Mouse (Mus musculus): ENCODE results near the gene Rnf144a.

DNA sequence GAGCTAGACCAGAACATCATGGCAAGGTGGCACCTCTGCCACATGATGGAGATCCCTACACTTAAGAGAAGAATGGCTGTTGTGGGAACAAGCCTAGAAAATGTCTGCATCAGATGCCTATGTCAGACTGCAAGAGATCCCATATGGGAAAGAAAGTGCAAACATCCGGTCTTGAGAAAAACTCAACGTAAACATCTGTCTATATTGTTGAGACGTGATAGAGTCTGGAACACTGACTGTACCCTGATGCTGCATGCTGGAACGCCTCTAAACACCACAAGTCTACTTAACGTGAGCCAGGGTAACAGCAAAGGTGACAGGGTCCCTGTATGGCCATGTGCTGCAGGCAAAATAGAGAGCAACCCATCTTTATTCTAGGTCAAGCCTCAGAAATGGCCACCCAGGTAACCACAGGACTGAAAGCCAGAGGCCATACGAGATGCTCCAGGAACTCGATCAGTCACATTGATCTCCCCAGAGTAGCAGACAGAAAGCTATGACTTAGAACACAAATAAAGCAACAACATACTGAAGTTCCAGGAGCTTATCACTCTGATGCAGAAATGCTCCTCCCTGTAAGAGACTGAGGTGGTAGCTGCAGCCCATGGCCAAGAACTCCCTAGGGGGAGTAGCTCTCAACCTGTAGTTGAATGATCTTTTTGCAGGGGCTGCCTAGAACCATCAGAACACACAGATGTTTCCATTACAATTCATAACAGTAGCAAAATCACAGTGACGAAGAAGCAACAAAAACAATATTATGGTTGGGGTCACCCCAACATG is 38.3 kb downstream of the Rnf144a start:
- TF ChIP-seq POLR2A (IDR thresholded peaks at IDR 0.05; ENCODE audit: control insufficient read depth in 1 of 2, insufficient read depth in 1 of 2, low read depth in 1 of 2, low read length in 2 of 2, poor library complexity in 1 of 2), result no peak
- no peak for TF ChIP-seq CTCF (IDR thresholded peaks at IDR 0.05 in 2 of 3, conservative IDR thresholded peaks at IDR 0.05 in 1 of 3; ENCODE audit: control insufficient read depth in 1 of 3, insufficient read depth in 1 of 3, low read depth in 2 of 3, low read length in 3 of 3, poor library complexity in 1 of 3, severe bottlenecking in 1 of 3)
- TF ChIP-seq SIN3A (IDR thresholded peaks at IDR 0.05; ENCODE audit: low read length), result no peak
- no peak for TF ChIP-seq EP300 (IDR thresholded peaks at IDR 0.05; ENCODE audit: low read depth in 1 of 2, low read length in 2 of 2)

All from MEL (cell line).